Mouse (Mus musculus): ENCODE measurements at regions not wholly inside any gene's neighbourhood (a gene's known extent, or its start where the extent isn't known, plus 50 kb on each side); places are given as distances from the start of the nearest gene placed in this dataset.

GRCm38 (mm10) chr6:50744462-50745166 lies 90.4 kb upstream of the Npvf start:
- Histone ChIP-seq H3K36me3 (ENCODE audit: control insufficient read depth, insufficient read depth, low read length) (no peaks in the 10 kb centered on the region), H3K27me3 (ENCODE audit: control insufficient read depth, insufficient read depth, low read depth, low read length) (no peaks in the 10 kb centered on the region), H3K4me2 (ENCODE audit: low read length) (no peak overlapping the region), H3K9me3 (replicated peaks; ENCODE audit: control insufficient read depth, low read length, poor library complexity, severe bottlenecking) (no peaks in the 10 kb centered on the region), H3K27ac (ENCODE audit: low read length) (no peak overlapping the region), H3K9ac (ENCODE audit: low read depth, low read length) (no peak overlapping the region), H3K4me3 (ENCODE audit: low read depth, low read length) (no peak overlapping the region), H3K4me1 (ENCODE audit: control insufficient read depth, insufficient read depth, low read length) (no peaks in the 10 kb centered on the region)
- ATAC-seq, result no peak
- WGBS, result 78% methylated on average over 6 of the region's 6 CpGs

GRCm38 (mm10) chr6:50753151-50753550 lies 98.9 kb upstream of the Npvf start:
- 87% methylated on average over 7 of the region's 7 CpGs for WGBS

GRCm38 (mm10) chr6:50754786-50755185 lies 100.5 kb upstream of the Npvf start:
- Histone ChIP-seq H3K4me3 (ENCODE audit: low read depth, low read length) (no peak overlapping the region), H3K9me3 (replicated peaks; ENCODE audit: control insufficient read depth, low read length, poor library complexity, severe bottlenecking) (no peaks in the 10 kb centered on the region), H3K4me2 (ENCODE audit: low read length) (no peak overlapping the region), H3K27me3 (ENCODE audit: control insufficient read depth, insufficient read depth, low read depth, low read length) (no peaks in the 10 kb centered on the region), H3K9ac (ENCODE audit: low read depth, low read length) (no peak overlapping the region), H3K36me3 (ENCODE audit: control insufficient read depth, insufficient read depth, low read length) (no peaks in the 10 kb centered on the region), H3K27ac (ENCODE audit: low read length) (no peak overlapping the region), H3K4me1 (ENCODE audit: control insufficient read depth, insufficient read depth, low read length) (no peaks in the 10 kb centered on the region)
- no peak for ATAC-seq
- 89% methylated on average over 12 of the region's 12 CpGs for WGBS

More at GRCm38 (mm10) chr6:50753151-50753550, 98.9 kb upstream of the Npvf start:
- ATAC-seq, result no peak
- H3K4me2 ChIP-seq (ENCODE audit: low read length), result no peak overlapping the region
- H3K4me3 ChIP-seq (ENCODE audit: low read depth, low read length), result no peak overlapping the region
- no peaks in the 10 kb centered on the region for H3K4me1 ChIP-seq (ENCODE audit: control insufficient read depth, insufficient read depth, low read length)
- H3K36me3 ChIP-seq (ENCODE audit: control insufficient read depth, insufficient read depth, low read length), result no peaks in the 10 kb centered on the region
- no peaks in the 10 kb centered on the region for H3K9me3 ChIP-seq (replicated peaks; ENCODE audit: control insufficient read depth, low read length, poor library complexity, severe bottlenecking)
- no peak overlapping the region for H3K9ac ChIP-seq (ENCODE audit: low read depth, low read length)
- H3K27ac ChIP-seq (ENCODE audit: low read length), result no peak overlapping the region
- H3K27me3 ChIP-seq (ENCODE audit: control insufficient read depth, insufficient read depth, low read depth, low read length), result no peaks in the 10 kb centered on the region

DNA sequence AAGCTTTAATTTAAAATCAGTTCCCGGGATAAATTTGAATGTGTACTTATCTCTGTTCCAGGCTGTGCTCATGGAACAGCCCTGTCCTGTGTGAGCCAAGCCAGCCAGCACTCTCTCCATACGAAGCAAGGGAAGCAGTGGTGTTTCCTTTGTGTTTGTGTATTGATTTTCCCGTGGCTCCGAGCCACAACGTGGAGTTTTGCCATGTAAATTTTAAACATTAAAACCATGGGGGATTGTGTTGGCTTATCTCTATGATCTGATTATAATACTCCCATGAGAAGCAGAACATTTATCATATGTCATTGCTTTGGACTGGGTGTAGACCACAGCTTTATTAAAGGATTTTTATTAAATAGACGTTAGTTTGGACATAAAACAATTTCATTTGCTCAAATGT lies 106.1 kb upstream of the Npvf start:
- Histone ChIP-seq H3K27ac (ENCODE audit: low read length) (no peak overlapping the region), H3K36me3 (ENCODE audit: control insufficient read depth, insufficient read depth, low read length) (no peaks in the 10 kb centered on the region), H3K9me3 (replicated peaks; ENCODE audit: control insufficient read depth, low read length, poor library complexity, severe bottlenecking) (no peaks in the 10 kb centered on the region), H3K4me1 (ENCODE audit: control insufficient read depth, insufficient read depth, low read length) (no peaks in the 10 kb centered on the region), H3K4me2 (ENCODE audit: low read length) (no peak overlapping the region), H3K27me3 (ENCODE audit: control insufficient read depth, insufficient read depth, low read depth, low read length) (no peaks in the 10 kb centered on the region), H3K4me3 (ENCODE audit: low read depth, low read length) (no peak overlapping the region), H3K9ac (ENCODE audit: low read depth, low read length) (no peak overlapping the region)
- WGBS, result 58% methylated on average over 6 of the region's 6 CpGs
- ATAC-seq, result no peak

DNA sequence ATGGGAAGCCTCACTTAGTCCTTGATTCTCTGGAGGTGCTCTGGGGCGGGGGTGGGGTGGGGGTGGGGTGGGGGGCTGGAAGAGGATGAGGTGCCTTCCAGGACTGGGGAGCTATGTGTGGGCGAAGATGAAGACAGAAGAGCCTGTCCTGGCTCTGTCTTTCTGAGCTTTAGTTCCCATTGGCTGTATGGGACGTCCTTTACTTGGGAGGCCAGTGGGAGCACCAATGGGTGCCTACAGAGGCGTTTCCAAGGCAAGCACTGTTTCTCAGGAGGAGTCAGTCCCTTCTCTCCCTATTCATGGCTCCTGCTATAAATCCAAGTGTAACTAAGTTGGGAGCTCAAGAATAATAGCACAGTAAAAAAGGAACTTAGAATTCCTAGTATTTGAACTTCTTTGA lies 108.9 kb upstream of the Npvf start:
- H3K9me3 ChIP-seq (replicated peaks; ENCODE audit: control insufficient read depth, low read length, poor library complexity, severe bottlenecking), result no peaks in the 10 kb centered on the region
- peaks cover 2% of the 10 kb centered on the region; the same call in 1 of the 2 replicates for H3K4me1 ChIP-seq (ENCODE audit: control insufficient read depth, insufficient read depth, low read length)
- no peaks in the 10 kb centered on the region for H3K27me3 ChIP-seq (ENCODE audit: control insufficient read depth, insufficient read depth, low read depth, low read length)
- H3K4me2 ChIP-seq (ENCODE audit: low read length), result no peak overlapping the region
- 46% methylated on average over 4 of the region's 4 CpGs for WGBS
- H3K4me3 ChIP-seq (ENCODE audit: low read depth, low read length), result no peak overlapping the region
- no peak overlapping the region for H3K9ac ChIP-seq (ENCODE audit: low read depth, low read length)
- ATAC-seq, result no peak
- H3K36me3 ChIP-seq (ENCODE audit: control insufficient read depth, insufficient read depth, low read length), result no peaks in the 10 kb centered on the region
- no peak overlapping the region for H3K27ac ChIP-seq (ENCODE audit: low read length)

DNA sequence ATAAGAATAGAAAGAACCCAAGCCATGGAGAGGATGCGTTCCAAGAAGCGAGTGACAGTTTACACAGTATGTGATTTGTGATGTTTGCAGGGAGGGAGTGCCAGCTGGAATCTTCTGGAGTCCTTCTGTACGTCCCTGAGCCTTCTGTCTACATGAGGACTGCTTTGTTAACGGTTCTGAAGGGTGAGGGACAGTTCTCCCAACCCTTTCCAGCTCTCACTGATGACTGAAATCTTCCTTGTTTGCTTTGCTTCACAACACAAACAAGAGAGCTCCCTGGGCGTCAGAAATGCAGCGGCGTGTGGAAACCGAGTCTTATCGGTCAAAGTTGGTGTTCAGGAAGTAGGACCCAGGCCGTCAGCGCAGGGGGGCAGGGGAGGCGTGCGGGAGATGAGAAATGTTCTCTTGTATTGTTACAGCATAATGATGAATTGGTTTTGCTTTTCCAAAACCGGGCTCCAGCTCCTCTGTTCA lies 112.2 kb upstream of the Npvf start:
- H3K27ac ChIP-seq (ENCODE audit: low read length), result no peak overlapping the region
- peaks cover 2% of the 10 kb centered on the region; the same call in 1 of the 2 replicates for H3K4me1 ChIP-seq (ENCODE audit: control insufficient read depth, insufficient read depth, low read length)
- H3K27me3 ChIP-seq (ENCODE audit: control insufficient read depth, insufficient read depth, low read depth, low read length), result no peaks in the 10 kb centered on the region
- H3K4me2 ChIP-seq (ENCODE audit: low read length), result no peak overlapping the region
- H3K36me3 ChIP-seq (ENCODE audit: control insufficient read depth, insufficient read depth, low read length), result no peaks in the 10 kb centered on the region
- H3K9ac ChIP-seq (ENCODE audit: low read depth, low read length), result no peak overlapping the region
- H3K9me3 ChIP-seq (replicated peaks; ENCODE audit: control insufficient read depth, low read length, poor library complexity, severe bottlenecking), result no peaks in the 10 kb centered on the region
- 60% methylated on average over 14 of the region's 14 CpGs for WGBS
- no peak for ATAC-seq
- no peak overlapping the region for H3K4me3 ChIP-seq (ENCODE audit: low read depth, low read length)

- 60% methylated on average over 6 of the region's 6 CpGs for WGBS
- ATAC-seq, result no peak
- Histone ChIP-seq H3K4me3 (ENCODE audit: low read depth, low read length) (no peak overlapping the region), H3K9ac (ENCODE audit: low read depth, low read length) (no peak overlapping the region), H3K4me2 (ENCODE audit: low read length) (no peak overlapping the region), H3K36me3 (ENCODE audit: control insufficient read depth, insufficient read depth, low read length) (no peaks in the 10 kb centered on the region), H3K27me3 (ENCODE audit: control insufficient read depth, insufficient read depth, low read depth, low read length) (no peaks in the 10 kb centered on the region), H3K9me3 (replicated peaks; ENCODE audit: control insufficient read depth, low read length, poor library complexity, severe bottlenecking) (no peaks in the 10 kb centered on the region), H3K27ac (ENCODE audit: low read length) (no peak overlapping the region), H3K4me1 (ENCODE audit: control insufficient read depth, insufficient read depth, low read length) (peaks cover 2% of the 10 kb centered on the region; the same call in 1 of the 2 replicates)
Measured at GRCm38 (mm10) chr6:50767126-50767525, 112.9 kb upstream of the Npvf start.

- Histone ChIP-seq H3K27me3 (ENCODE audit: control insufficient read depth, insufficient read depth, low read depth, low read length) (no peaks in the 10 kb centered on the region), H3K9me3 (replicated peaks; ENCODE audit: control insufficient read depth, low read length, poor library complexity, severe bottlenecking) (no peaks in the 10 kb centered on the region), H3K4me1 (ENCODE audit: control insufficient read depth, insufficient read depth, low read length) (peaks cover 2% of the 10 kb centered on the region; the same call in 1 of the 2 replicates), H3K4me3 (ENCODE audit: low read depth, low read length) (no peak overlapping the region), H3K27ac (ENCODE audit: low read length) (no peak overlapping the region), H3K36me3 (ENCODE audit: control insufficient read depth, insufficient read depth, low read length) (no peaks in the 10 kb centered on the region), H3K4me2 (ENCODE audit: low read length) (no peak overlapping the region), H3K9ac (ENCODE audit: low read depth, low read length) (no peak overlapping the region)
- ATAC-seq, result no peak
- 92% methylated on average over 4 of the region's 4 CpGs for WGBS
Measured at GRCm38 (mm10) chr6:50767827-50768226, 113.6 kb upstream of the Npvf start.

- H3K4me2 ChIP-seq (ENCODE audit: low read length), result no peak overlapping the region
- H3K36me3 ChIP-seq (ENCODE audit: control insufficient read depth, insufficient read depth, low read length), result no peaks in the 10 kb centered on the region
- H3K4me1 ChIP-seq (ENCODE audit: control insufficient read depth, insufficient read depth, low read length), result peaks cover 2% of the 10 kb centered on the region; the same call in 1 of the 2 replicates
- no peak overlapping the region for H3K4me3 ChIP-seq (ENCODE audit: low read depth, low read length)
- no peak for ATAC-seq
- WGBS, result 88% methylated on average over 2 of the region's 2 CpGs
- H3K9me3 ChIP-seq (replicated peaks; ENCODE audit: control insufficient read depth, low read length, poor library complexity, severe bottlenecking), result no peaks in the 10 kb centered on the region
- no peaks in the 10 kb centered on the region for H3K27me3 ChIP-seq (ENCODE audit: control insufficient read depth, insufficient read depth, low read depth, low read length)
- no peak overlapping the region for H3K9ac ChIP-seq (ENCODE audit: low read depth, low read length)
- no peak overlapping the region for H3K27ac ChIP-seq (ENCODE audit: low read length)
Measured at GRCm38 (mm10) chr6:50769101-50769500, 114.9 kb upstream of the Npvf start.

Data from midbrain, embryonic 16.5 days (tissue).